Mouse (Mus musculus) liver, postnatal 0 days (tissue): ENCODE measurements around the gene A130010J15Rik. TPM values are rescaled to one million over a fixed set of nuclear protein-coding genes. Genes with fewer than 3 reads are reported as not detected.

Experiments
- ATAC-seq: fragments of 200-750 bp; cut with Nextera tagmentation; 2 replicates; pipeline ENCODE4 v1.8.0; 2017; ENCODE audit warnings: mild to moderate bottlenecking, moderate library complexity
- DNase-seq: peaks from one replicate; pipeline ENCODE4 v3.0.0-alpha.2; 2016
- H3K27ac ChIP-seq: fragments of 300-500 bp; sonication (generic); 2 replicates; pipeline ENCODE4 v1.5.1; 2014; ENCODE audit warnings: antibody characterized with exemption, moderate library complexity, mild to moderate bottlenecking, low read depth
- H3K27me3 ChIP-seq: fragments of 300-500 bp; sonication (generic); 2 replicates; pipeline ENCODE4 v1.6.1; 2014; ENCODE audit warnings: low read length, control low read depth, mixed read lengths; ENCODE audit not compliant: insufficient read depth
- H3K36me3 ChIP-seq: fragments of 300-500 bp; sonication (generic); replicated peaks from 2 replicates; pipeline ENCODE4 v1.6.1; 2014; ENCODE audit warnings: mild to moderate bottlenecking, control low read depth, low read length, moderate library complexity, mixed read lengths; ENCODE audit not compliant: insufficient read depth
- H3K4me1 ChIP-seq: fragments of 300-500 bp; sonication (generic); 2 replicates; pipeline ENCODE4 v1.6.1; 2014; ENCODE audit warnings: antibody characterized with exemption, mild to moderate bottlenecking, control low read depth; ENCODE audit not compliant: insufficient read depth
- H3K4me2 ChIP-seq: fragments of 300-500 bp; sonication (generic); 2 replicates; pipeline ENCODE4 v1.6.1; 2014; ENCODE audit warnings: low read depth, mild to moderate bottlenecking, low read length, moderate library complexity, mixed read lengths
- H3K4me3 ChIP-seq: fragments of 300-500 bp; sonication (generic); 2 replicates; pipeline ENCODE4 v1.5.1; 2014; ENCODE audit warnings: low read depth, low read length
- H3K9ac ChIP-seq: fragments of 300-500 bp; sonication (generic); replicated peaks from 2 replicates; pipeline ENCODE4 v1.6.1; 2014; ENCODE audit warnings: mild to moderate bottlenecking, moderate library complexity
- H3K9me3 ChIP-seq: fragments of 300-500 bp; sonication (generic); 2 replicates; pipeline ENCODE4 v1.6.1; 2016; ENCODE audit warnings: mild to moderate bottlenecking, control low read depth, low read length, mixed read lengths
- CTCF ChIP-seq: sonication (generic); IDR thresholded peaks from 2 replicates; pipeline ENCODE4 v1.5.1; 2016; ENCODE audit warnings: antibody characterized with exemption, low read depth
- EP300 ChIP-seq: IDR thresholded peaks from 2 replicates; pipeline ENCODE4 v1.6.1; 2016; ENCODE audit warnings: antibody characterized with exemption, low read depth, mild to moderate bottlenecking
- WGBS: fragments of 180-500 bp; shearing (Covaris S2); extraction: QIAGEN DNeasy Blood & Tissue Kit; methylation state at CpG from one replicate; pipeline ENCODE4 v1.1.7; 2014; ENCODE audit not compliant: insufficient replicate concordance; 5-methylcytosine and 5-hydroxymethylcytosine counted together
- polyA plus RNA-seq: library from polyadenylated mRNA; unstranded; fragments of >200 nt; fragmentation: Nextera tagmentation; extraction: Ambion mirVana; gene quantifications from 2 replicates; pipeline ENCODE4 v1.2.1, GENCODE M21; 2015

A130010J15Rik gene
- polyA plus RNA-seq, 1 experiment from 2014 or later: 6.2 TPM

- H3K36me3 ChIP-seq: peaks cover 17% of the 10 kb centered on the region
- peak within 1 kb of the TSS; percentile 77 for H3K9ac ChIP-seq
- WGBS: under 1% methylated on average over 61 of the region's 61 CpGs
- DNase-seq (peak; percentile 100), ATAC-seq (peak; percentile 95)
- peak within 1 kb of the TSS; percentile 56 for H3K27ac ChIP-seq
- H3K4me2 ChIP-seq: peak within 1 kb of the TSS; percentile 76
- TF ChIP-seq CTCF (peak; percentile 100), EP300 (peak; percentile 43; the same call in 1 of the 2 replicates)
- no peaks in the 10 kb centered on the region for H3K27me3 ChIP-seq
- peak within 1 kb of the TSS; percentile 66 for H3K4me3 ChIP-seq
- no peaks in the 10 kb centered on the region for H3K9me3 ChIP-seq
- H3K4me1 ChIP-seq: 0 out of 2 replicates have a peak, but pooled peaks cover 10% of the 10 kb centered on the region
Observed at GRCm38 (mm10) chr1:193129786-193130455, 37.9 kb upstream of the A130010J15Rik start, which contains the start of gene Diexf. Gene Diexf (minus strand): TSS chr1:193130272.

DNA sequence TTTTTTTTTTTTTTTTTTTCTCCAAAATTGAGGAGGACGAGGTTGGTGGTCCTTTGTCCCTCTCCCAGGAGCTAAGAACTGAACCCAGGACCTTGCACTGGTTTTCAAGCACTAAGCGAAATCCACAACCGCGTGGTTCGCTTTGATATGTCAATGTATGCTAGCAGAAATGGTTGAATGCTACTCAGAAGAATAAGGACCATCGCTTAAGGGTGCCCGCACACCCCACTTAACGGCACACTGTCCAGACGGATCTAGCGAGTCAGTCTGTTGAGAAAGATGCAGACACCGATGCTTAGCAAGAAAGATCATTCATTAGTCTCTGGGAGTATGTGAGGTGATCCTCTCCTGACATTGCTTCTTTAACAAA lies 37.4 kb upstream of the A130010J15Rik start:
- Histone ChIP-seq H3K4me1 (0 out of 2 replicates have a peak, but pooled peaks cover 10% of the 10 kb centered on the region), H3K27me3 (no peaks in the 10 kb centered on the region), H3K36me3 (peaks cover 15% of the 10 kb centered on the region), H3K4me3 (peak overlapping the region; percentile 66), H3K27ac (peak overlapping the region; percentile 56), H3K4me2 (peak overlapping the region; percentile 65), H3K9me3 (no peaks in the 10 kb centered on the region), H3K9ac (no peak overlapping the region)
- ATAC-seq (0 out of 2 replicates have a peak, but pooled peaks have one; percentile 1), DNase-seq (no peak)
- 35% methylated on average over 11 of the region's 11 CpGs for WGBS
- TF ChIP-seq EP300: 0 out of 2 replicates have a peak, but pooled peaks have one; percentile 0
- no peak for TF ChIP-seq CTCF

- H3K4me3 ChIP-seq: no peak overlapping the region
Observed at GRCm38 (mm10) chr1:193130839-193131238, 37.0 kb upstream of the A130010J15Rik start.

GRCm38 (mm10) chr1:193131311-193131948 lies 36.4 kb upstream of the A130010J15Rik start:
- H3K4me1 ChIP-seq: 0 out of 2 replicates have a peak, but pooled peaks cover 10% of the 10 kb centered on the region
- peaks cover 15% of the 10 kb centered on the region for H3K36me3 ChIP-seq
- TF ChIP-seq EP300: no peak
- no peak for TF ChIP-seq CTCF
- WGBS: 65% methylated on average over 6 of the region's 6 CpGs
- H3K4me2 ChIP-seq: no peak overlapping the region
- H3K9me3 ChIP-seq: no peaks in the 10 kb centered on the region
- ATAC-seq (no peak), DNase-seq (no peak)
- no peak overlapping the region for H3K4me3 ChIP-seq
- H3K27ac ChIP-seq: peak overlapping the region; percentile 56
- H3K27me3 ChIP-seq: no peaks in the 10 kb centered on the region
- no peak overlapping the region for H3K9ac ChIP-seq

More at GRCm38 (mm10) chr1:193130839-193131238, 37.0 kb upstream of the A130010J15Rik start:
- H3K27me3 ChIP-seq: no peaks in the 10 kb centered on the region
- peak overlapping the region; percentile 56 for H3K27ac ChIP-seq
- WGBS: 66% methylated on average over 8 of the region's 8 CpGs
- H3K9ac ChIP-seq: no peak overlapping the region
- H3K9me3 ChIP-seq: no peaks in the 10 kb centered on the region
- H3K4me1 ChIP-seq: 0 out of 2 replicates have a peak, but pooled peaks cover 10% of the 10 kb centered on the region
- H3K4me2 ChIP-seq: peak overlapping the region; percentile 65
- no peak; the same call in 1 of the 2 replicates for ATAC-seq
- no peak for TF ChIP-seq CTCF
- DNase-seq: no peak
- H3K36me3 ChIP-seq: peaks cover 15% of the 10 kb centered on the region

DNA sequence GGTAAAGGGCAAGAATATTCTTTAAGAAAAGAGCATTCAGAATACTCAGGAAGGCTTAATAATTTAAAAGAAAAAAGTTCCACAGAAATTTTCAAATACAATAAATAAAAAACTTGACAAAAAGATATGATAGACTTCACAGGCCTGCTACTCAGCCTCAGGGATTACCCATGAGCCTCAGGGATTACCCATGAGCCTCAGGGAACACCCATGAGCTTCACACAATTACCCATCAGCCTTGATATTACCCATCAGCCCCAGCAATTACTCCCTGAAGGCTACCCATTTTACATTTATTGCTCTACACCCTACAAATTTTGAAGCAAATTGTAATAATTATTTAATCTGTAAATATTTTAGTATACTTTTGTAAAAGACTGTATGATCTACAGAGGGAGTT lies 35.5 kb upstream of the A130010J15Rik start:
- no peak for ATAC-seq
- TF ChIP-seq CTCF (no peak), EP300 (no peak)
- DNase-seq: no peak
- Histone ChIP-seq H3K9ac (no peak overlapping the region), H3K4me2 (no peak overlapping the region), H3K4me1 (0 out of 2 replicates have a peak, but pooled peaks cover 10% of the 10 kb centered on the region), H3K36me3 (peaks cover 8% of the 10 kb centered on the region; the same call in 1 of the 2 replicates), H3K27me3 (no peaks in the 10 kb centered on the region), H3K4me3 (no peak overlapping the region), H3K9me3 (no peaks in the 10 kb centered on the region), H3K27ac (no peak overlapping the region)

GRCm38 (mm10) chr1:193133726-193134125 lies 34.1 kb upstream of the A130010J15Rik start:
- no peaks in the 10 kb centered on the region for H3K27me3 ChIP-seq
- 0 out of 2 replicates have a peak, but pooled peaks cover 10% of the 10 kb centered on the region for H3K4me1 ChIP-seq
- no peak overlapping the region for H3K4me2 ChIP-seq
- no peak overlapping the region for H3K4me3 ChIP-seq
- H3K27ac ChIP-seq: no peak overlapping the region
- no peaks in the 10 kb centered on the region for H3K36me3 ChIP-seq
- no peak overlapping the region for H3K9ac ChIP-seq
- 53% methylated on average over 1 of the region's 1 CpGs for WGBS
- no peak for DNase-seq
- ATAC-seq: no peak
- no peaks in the 10 kb centered on the region for H3K9me3 ChIP-seq
- TF ChIP-seq CTCF (peak; percentile 60), EP300 (no peak)
